Mouse (Mus musculus) CH12.LX (cell line): ENCODE measurements around the gene Sell.

Experiments used
- JUN ChIP-seq: IDR thresholded peaks from 2 replicates; pipeline ENCODE4 v1.6.1; 2011; ENCODE audit warnings: low read depth, mild to moderate bottlenecking, low read length, improper control_type of control experiment, moderate library complexity; ENCODE audit not compliant: insufficient read depth
- MAX ChIP-seq: IDR thresholded peaks from 2 replicates; pipeline ENCODE4 v1.6.1; 2011; ENCODE audit warnings: low read length, improper control_type of control experiment
- NELFE ChIP-seq: IDR thresholded peaks from 2 replicates; pipeline ENCODE4 v1.6.1; 2011; ENCODE audit warnings: low read depth, low read length, improper control_type of control experiment
- SIN3A ChIP-seq: IDR thresholded peaks from 2 replicates; pipeline ENCODE4 v1.6.1; 2012; ENCODE audit warnings: low read length, improper control_type of control experiment, inconsistent platforms

DNA sequence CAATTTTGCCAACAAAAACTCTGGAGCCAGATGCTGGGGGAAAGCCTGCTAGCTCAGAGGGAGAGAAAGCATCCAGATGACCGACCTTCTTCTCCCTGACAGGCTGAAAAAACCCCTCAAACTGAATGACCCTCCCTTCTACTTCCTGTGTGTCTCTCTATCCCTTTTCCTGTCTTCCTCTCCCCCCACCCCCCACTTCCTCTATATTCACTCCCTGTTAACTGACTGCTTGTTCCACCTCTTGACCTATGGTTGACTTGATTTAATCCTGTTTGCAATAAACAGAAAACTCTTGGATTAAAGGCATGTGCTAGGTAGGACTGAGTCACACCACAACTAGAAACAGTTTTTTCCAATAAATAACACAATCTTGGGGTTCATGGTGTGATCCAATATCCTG, 47.2 kb upstream of the Sell start:
- TF ChIP-seq MAX (no peak), SIN3A (no peak), NELFE (no peak), JUN (no peak)
